Mouse (Mus musculus) urinary bladder, adult 2 months (tissue): ENCODE results near the gene AI661453. TPM values are rescaled to one million over a fixed set of nuclear protein-coding genes. Genes with fewer than 3 reads are reported as not detected.

ENCODE experiments used
- polyA plus RNA-seq: library from polyadenylated mRNA; depleted of rRNA; stranded (reverse); fragments of >200 nt; gene quantifications from 2 replicates; pipeline ENCODE4 v1.2.3, GENCODE M21; 2012; rRNA removed

Gene AI661453
- polyA plus RNA-seq, 1 experiment: 9.4 TPM

Other genes starting within 250 kb of the AI661453 start
- 32.1 and 34.4 TPM in 2 replicates for gene Mrps10, start 67.7 kb upstream of the AI661453 start, polyA plus RNA-seq
- gene Guca1b, start 51.2 kb upstream of the AI661453 start, polyA plus RNA-seq: 5.2 and 5.5 TPM in 2 replicates
- gene Guca1a, start 36.0 kb upstream of the AI661453 start, polyA plus RNA-seq: 4.5 and 5.4 TPM in 2 replicates
- 0.26 and 0.43 TPM in 2 replicates for gene 1700001C19Rik, start 761 bp downstream of the AI661453 start, polyA plus RNA-seq
- 29.5 and 33.2 TPM in 2 replicates for gene Taf8, start 65.7 kb downstream of the AI661453 start, polyA plus RNA-seq
- 110 and 134 TPM in 2 replicates for gene Ccnd3, start 68.4 kb downstream of the AI661453 start, polyA plus RNA-seq
- 15.3 and 15.5 TPM in 2 replicates for gene Bysl, start 174.9 kb downstream of the AI661453 start, polyA plus RNA-seq
- gene Med20, start 175.0 kb downstream of the AI661453 start, polyA plus RNA-seq: 33.7 and 48.5 TPM in 2 replicates
- 0.76 and 0.96 TPM in 2 replicates for gene Gm20517, start 175.0 kb downstream of the AI661453 start, polyA plus RNA-seq
- gene Usp49, start 194.1 kb downstream of the AI661453 start, polyA plus RNA-seq: 6.5 and 7.6 TPM in 2 replicates